Mouse (Mus musculus): ENCODE data around the gene Nectin1. TPM values are rescaled to one million over a fixed set of nuclear protein-coding genes. Genes with fewer than 3 reads are reported as not detected.

Nectin1 gene
- polyA plus RNA-seq, 1 experiment from 2014 or later, result 13.6 TPM

GRCm38 (mm10) chr9:43742902-43743646, 710 bp upstream of the Nectin1 start:
- H3K27ac ChIP-seq, result peak overlapping the region; percentile 98
- peak overlapping the region; percentile 90 for H3K4me2 ChIP-seq
- H3K27me3 ChIP-seq, result 0 out of 2 replicates have a peak, but pooled peaks cover 9% of the 10 kb centered on the region
- no peak for ATAC-seq (ENCODE audit: low FRiP score)
- peak overlapping the region; percentile 97 for H3K4me3 ChIP-seq
- H3K9me3 ChIP-seq, result no peaks in the 10 kb centered on the region
- peak overlapping the region; percentile 99 for H3K9ac ChIP-seq
- no peaks in the 10 kb centered on the region for H3K36me3 ChIP-seq
- H3K4me1 ChIP-seq (replicated peaks), result peaks cover 46% of the 10 kb centered on the region
- 1% methylated on average over 27 of the region's 27 CpGs for WGBS

GRCm38 (mm10) chr9:43744138-43744981, 576 bp downstream of the Nectin1 start:
- peak; percentile 64 for ATAC-seq (ENCODE audit: low FRiP score)
- no peaks in the 10 kb centered on the region for H3K9me3 ChIP-seq
- peak overlapping the region; percentile 98 for H3K27ac ChIP-seq
- H3K36me3 ChIP-seq, result no peaks in the 10 kb centered on the region
- H3K4me2 ChIP-seq, result peak overlapping the region; percentile 90
- H3K4me1 ChIP-seq (replicated peaks), result peaks cover 54% of the 10 kb centered on the region
- 0 out of 2 replicates have a peak, but pooled peaks cover 8% of the 10 kb centered on the region for H3K27me3 ChIP-seq
- under 1% methylated on average over 63 of the region's 77 CpGs for WGBS
- peak overlapping the region; percentile 99 for H3K9ac ChIP-seq
- peak overlapping the region; percentile 97 for H3K4me3 ChIP-seq

- Histone ChIP-seq H3K4me3 (peak overlapping the region; percentile 97), H3K36me3 (no peaks in the 10 kb centered on the region), H3K4me1 (replicated peaks) (peaks cover 63% of the 10 kb centered on the region), H3K27ac (peak overlapping the region; percentile 98), H3K9me3 (no peaks in the 10 kb centered on the region), H3K9ac (peak overlapping the region; percentile 99), H3K27me3 (0 out of 2 replicates have a peak, but pooled peaks cover 7% of the 10 kb centered on the region), H3K4me2 (peak overlapping the region; percentile 90)
- 0% methylated on average over 43 of the region's 43 CpGs for WGBS
- no peak for ATAC-seq (ENCODE audit: low FRiP score)
Observed at GRCm38 (mm10) chr9:43745051-43745792, 1.4 kb downstream of the Nectin1 start.

- peak overlapping the region; percentile 90 for H3K4me2 ChIP-seq
- H3K36me3 ChIP-seq, result no peaks in the 10 kb centered on the region
- peak overlapping the region; percentile 99 for H3K9ac ChIP-seq
- ATAC-seq (ENCODE audit: low FRiP score), result no peak
- no peaks in the 10 kb centered on the region for H3K9me3 ChIP-seq
- 0 out of 2 replicates have a peak, but pooled peaks cover 7% of the 10 kb centered on the region for H3K27me3 ChIP-seq
- WGBS, result 2% methylated on average over 13 of the region's 13 CpGs
- peak overlapping the region; percentile 98 for H3K27ac ChIP-seq
- H3K4me1 ChIP-seq (replicated peaks), result peaks cover 72% of the 10 kb centered on the region
- H3K4me3 ChIP-seq, result peak overlapping the region; percentile 97
Observed at GRCm38 (mm10) chr9:43745951-43746703, 2.3 kb downstream of the Nectin1 start.

GRCm38 (mm10) chr9:43747710-43748109, 3.9 kb downstream of the Nectin1 start:
- peak overlapping the region; percentile 90 for H3K4me2 ChIP-seq
- no peaks in the 10 kb centered on the region for H3K9me3 ChIP-seq
- H3K36me3 ChIP-seq, result no peaks in the 10 kb centered on the region; the same call in 1 of the 2 replicates
- WGBS, result 23% methylated on average over 9 of the region's 9 CpGs
- 0 out of 2 replicates have a peak, but pooled peaks cover 2% of the 10 kb centered on the region for H3K27me3 ChIP-seq
- peak overlapping the region; percentile 98 for H3K27ac ChIP-seq
- peak overlapping the region; percentile 97 for H3K4me3 ChIP-seq
- peaks cover 81% of the 10 kb centered on the region for H3K4me1 ChIP-seq (replicated peaks)
- ATAC-seq (ENCODE audit: low FRiP score), result no peak
- peak overlapping the region; percentile 99 for H3K9ac ChIP-seq

- Histone ChIP-seq H3K9ac (peak overlapping the region; percentile 99), H3K9me3 (no peaks in the 10 kb centered on the region), H3K27me3 (0 out of 2 replicates have a peak, but pooled peaks cover 2% of the 10 kb centered on the region), H3K4me1 (replicated peaks) (peaks cover 82% of the 10 kb centered on the region), H3K36me3 (no peaks in the 10 kb centered on the region; the same call in 1 of the 2 replicates), H3K4me3 (peak overlapping the region; percentile 97), H3K27ac (peak overlapping the region; percentile 98), H3K4me2 (peak overlapping the region; percentile 90)
- WGBS, result 54% methylated on average over 5 of the region's 5 CpGs
- ATAC-seq (ENCODE audit: low FRiP score), result no peak
Observed at GRCm38 (mm10) chr9:43748519-43748918, 4.7 kb downstream of the Nectin1 start.

- peak overlapping the region; percentile 13; the same call in 1 of the 2 replicates for H3K27ac ChIP-seq
- 59% methylated on average over 9 of the region's 9 CpGs for WGBS
- H3K9ac ChIP-seq, result peak overlapping the region; percentile 31; the same call in 1 of the 2 replicates
- H3K4me2 ChIP-seq, result peak overlapping the region; percentile 23
- no peak for ATAC-seq (ENCODE audit: low FRiP score)
- H3K4me1 ChIP-seq (replicated peaks), result peaks cover 97% of the 10 kb centered on the region
- no peaks in the 10 kb centered on the region for H3K9me3 ChIP-seq
- no peaks in the 10 kb centered on the region; the same call in 1 of the 2 replicates for H3K36me3 ChIP-seq
- H3K4me3 ChIP-seq, result no peak overlapping the region
- H3K27me3 ChIP-seq, result 0 out of 2 replicates have a peak, but pooled peaks cover 2% of the 10 kb centered on the region
Observed at GRCm38 (mm10) chr9:43750053-43750452, 6.3 kb downstream of the Nectin1 start.

GRCm38 (mm10) chr9:43751111-43751510, 7.3 kb downstream of the Nectin1 start:
- H3K4me1 ChIP-seq (replicated peaks), result peaks cover 99% of the 10 kb centered on the region
- no peak overlapping the region; the same call in 1 of the 2 replicates for H3K9ac ChIP-seq
- no peak overlapping the region for H3K4me2 ChIP-seq
- no peaks in the 10 kb centered on the region for H3K9me3 ChIP-seq
- H3K27me3 ChIP-seq, result 0 out of 2 replicates have a peak, but pooled peaks cover 2% of the 10 kb centered on the region
- H3K27ac ChIP-seq, result peak overlapping the region; percentile 58; the same call in 1 of the 2 replicates
- H3K36me3 ChIP-seq, result no peaks in the 10 kb centered on the region; the same call in 1 of the 2 replicates
- WGBS, result 43% methylated on average over 8 of the region's 8 CpGs
- no peak overlapping the region for H3K4me3 ChIP-seq
- ATAC-seq (ENCODE audit: low FRiP score), result no peak

- no peaks in the 10 kb centered on the region; the same call in 1 of the 2 replicates for H3K36me3 ChIP-seq
- WGBS, result 68% methylated on average over 6 of the region's 6 CpGs
- H3K9me3 ChIP-seq, result no peaks in the 10 kb centered on the region
- 0 out of 2 replicates have a peak, but pooled peaks cover 2% of the 10 kb centered on the region for H3K27me3 ChIP-seq
- H3K4me1 ChIP-seq (replicated peaks), result peaks cover 99% of the 10 kb centered on the region
- peak overlapping the region; percentile 37; the same call in 1 of the 2 replicates for H3K4me2 ChIP-seq
- H3K9ac ChIP-seq, result peak overlapping the region; percentile 58; the same call in 1 of the 2 replicates
- ATAC-seq (ENCODE audit: low FRiP score), result no peak
- no peak overlapping the region for H3K4me3 ChIP-seq
- H3K27ac ChIP-seq, result peak overlapping the region; percentile 86
Observed at GRCm38 (mm10) chr9:43753481-43753880, 9.7 kb downstream of the Nectin1 start.

GRCm38 (mm10) chr9:43754083-43754482, 10.3 kb downstream of the Nectin1 start:
- Histone ChIP-seq H3K27me3 (0 out of 2 replicates have a peak, but pooled peaks cover under 1% of the 10 kb centered on the region), H3K4me3 (no peak overlapping the region), H3K9ac (peak overlapping the region; percentile 58; the same call in 1 of the 2 replicates), H3K27ac (peak overlapping the region; percentile 86), H3K4me2 (peak overlapping the region; percentile 37), H3K9me3 (no peaks in the 10 kb centered on the region), H3K36me3 (no peaks in the 10 kb centered on the region; the same call in 1 of the 2 replicates), H3K4me1 (replicated peaks) (peaks cover 99% of the 10 kb centered on the region)
- no peak for ATAC-seq (ENCODE audit: low FRiP score)
- 42% methylated on average over 5 of the region's 5 CpGs for WGBS
